Mouse (Mus musculus): ENCODE measurements around the gene Trim28. TPM values are rescaled to one million over a fixed set of nuclear protein-coding genes. Genes with fewer than 3 reads are reported as not detected.

Gene Trim28
- polyA plus RNA-seq, 1 experiment from 2014 or later = 526 TPM

DNA sequence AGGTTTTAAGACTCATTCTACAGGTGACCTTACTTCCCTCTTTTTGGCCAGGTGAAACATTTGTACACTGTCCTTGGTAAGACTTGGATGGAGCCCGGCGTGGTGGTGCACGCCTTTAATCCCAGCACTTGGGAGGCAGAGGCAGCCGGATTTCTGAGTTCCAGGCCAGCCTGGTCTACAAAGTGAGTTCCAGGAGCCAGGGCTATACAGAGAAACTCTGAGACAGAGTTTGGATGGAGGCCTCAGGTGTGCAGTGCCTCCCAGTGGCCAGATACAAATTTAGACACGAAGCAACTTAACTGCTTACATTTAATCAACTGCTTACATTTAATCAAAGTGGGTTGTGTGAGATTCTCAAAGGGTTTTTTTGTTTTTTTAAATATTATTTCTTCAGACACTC lies 32.2 kb downstream of the Trim28 start:
- WGBS = 78% methylated on average over 5 of the region's 5 CpGs
- Histone ChIP-seq H3K4me3 (ENCODE audit: low read depth, low read length) (no peak overlapping the region), H3K27ac (replicated peaks; ENCODE audit: low read depth, low read length) (no peak overlapping the region), H3K9me3 (replicated peaks; ENCODE audit: control insufficient read depth, low read length) (no peaks in the 10 kb centered on the region), H3K36me3 (replicated peaks; ENCODE audit: control insufficient read depth, insufficient read depth, low read depth, low read length) (peaks cover 46% of the 10 kb centered on the region), H3K4me1 (ENCODE audit: control insufficient read depth, insufficient read depth, low read length) (no peaks in the 10 kb centered on the region), H3K9ac (replicated peaks; ENCODE audit: low read length) (no peak overlapping the region), H3K4me2 (ENCODE audit: low read depth, low read length) (no peak overlapping the region), H3K27me3 (ENCODE audit: control insufficient read depth, insufficient read depth, low read length) (no peaks in the 10 kb centered on the region)
- DNase-seq (ENCODE audit: low spot score) = peak; percentile 35
- no peak for ATAC-seq (replicated peaks; ENCODE audit: insufficient number of reproducible peaks, low FRiP score, low TSS enrichment, low read depth)

DNA sequence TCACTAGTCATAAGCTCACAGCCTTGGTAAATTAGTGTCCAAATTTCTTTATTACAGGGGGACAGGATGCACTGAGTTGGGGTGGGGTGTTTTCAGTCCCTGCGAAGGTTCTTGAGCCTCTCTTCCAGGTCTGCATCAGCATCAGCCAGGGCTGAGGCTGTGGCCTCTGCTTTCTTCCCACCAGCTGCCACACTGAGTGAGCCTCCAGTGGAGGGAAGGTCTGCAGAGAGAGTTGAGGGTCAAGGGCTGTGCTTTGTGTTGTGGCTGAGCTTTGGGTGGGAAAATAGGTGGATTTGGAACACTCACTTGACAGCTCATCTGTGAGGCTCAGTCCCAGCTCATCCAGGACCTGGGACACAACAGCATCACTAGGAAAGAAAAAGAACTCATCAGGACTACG lies 33.1 kb downstream of the Trim28 start:
- no peaks in the 10 kb centered on the region for H3K9me3 ChIP-seq (replicated peaks; ENCODE audit: control insufficient read depth, low read length)
- no peak overlapping the region for H3K9ac ChIP-seq (replicated peaks; ENCODE audit: low read length)
- no peaks in the 10 kb centered on the region for H3K27me3 ChIP-seq (ENCODE audit: control insufficient read depth, insufficient read depth, low read length)
- no peak for DNase-seq (ENCODE audit: low spot score)
- H3K36me3 ChIP-seq (replicated peaks; ENCODE audit: control insufficient read depth, insufficient read depth, low read depth, low read length) = peaks cover 44% of the 10 kb centered on the region
- WGBS = 89% methylated on average over 2 of the region's 2 CpGs
- ATAC-seq (replicated peaks; ENCODE audit: insufficient number of reproducible peaks, low FRiP score, low TSS enrichment, low read depth) = no peak
- no peak overlapping the region for H3K4me3 ChIP-seq (ENCODE audit: low read depth, low read length)
- H3K4me1 ChIP-seq (ENCODE audit: control insufficient read depth, insufficient read depth, low read length) = no peaks in the 10 kb centered on the region
- H3K27ac ChIP-seq (replicated peaks; ENCODE audit: low read depth, low read length) = no peak overlapping the region
- H3K4me2 ChIP-seq (ENCODE audit: low read depth, low read length) = no peak overlapping the region

DNA sequence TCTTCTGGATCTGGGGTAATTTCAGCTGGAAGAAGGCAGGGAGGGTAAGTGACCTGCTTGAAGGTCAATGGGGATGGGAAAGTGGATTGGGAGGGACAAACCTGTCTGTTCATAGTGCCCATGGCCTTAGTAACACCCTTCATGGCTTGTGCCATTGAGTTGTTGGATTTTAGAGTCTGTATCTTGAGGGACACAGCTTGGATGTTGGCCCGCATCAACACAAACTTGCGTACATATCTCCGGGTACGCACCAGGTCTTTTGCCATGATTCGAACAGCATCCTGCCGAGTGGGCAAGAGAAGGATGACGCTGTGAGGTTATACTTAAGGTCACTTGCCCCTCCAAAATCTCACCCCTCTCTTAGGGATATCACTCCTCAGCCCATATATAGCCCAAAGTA lies 33.6 kb downstream of the Trim28 start:
- WGBS = 91% methylated on average over 7 of the region's 7 CpGs
- H3K27ac ChIP-seq (replicated peaks; ENCODE audit: low read depth, low read length) = no peak overlapping the region
- H3K4me3 ChIP-seq (ENCODE audit: low read depth, low read length) = no peak overlapping the region
- H3K9ac ChIP-seq (replicated peaks; ENCODE audit: low read length) = no peak overlapping the region
- ATAC-seq (replicated peaks; ENCODE audit: insufficient number of reproducible peaks, low FRiP score, low TSS enrichment, low read depth) = no peak
- no peaks in the 10 kb centered on the region for H3K27me3 ChIP-seq (ENCODE audit: control insufficient read depth, insufficient read depth, low read length)
- no peaks in the 10 kb centered on the region for H3K9me3 ChIP-seq (replicated peaks; ENCODE audit: control insufficient read depth, low read length)
- no peaks in the 10 kb centered on the region for H3K4me1 ChIP-seq (ENCODE audit: control insufficient read depth, insufficient read depth, low read length)
- peaks cover 38% of the 10 kb centered on the region for H3K36me3 ChIP-seq (replicated peaks; ENCODE audit: control insufficient read depth, insufficient read depth, low read depth, low read length)
- no peak overlapping the region for H3K4me2 ChIP-seq (ENCODE audit: low read depth, low read length)
- DNase-seq (ENCODE audit: low spot score) = no peak

DNA sequence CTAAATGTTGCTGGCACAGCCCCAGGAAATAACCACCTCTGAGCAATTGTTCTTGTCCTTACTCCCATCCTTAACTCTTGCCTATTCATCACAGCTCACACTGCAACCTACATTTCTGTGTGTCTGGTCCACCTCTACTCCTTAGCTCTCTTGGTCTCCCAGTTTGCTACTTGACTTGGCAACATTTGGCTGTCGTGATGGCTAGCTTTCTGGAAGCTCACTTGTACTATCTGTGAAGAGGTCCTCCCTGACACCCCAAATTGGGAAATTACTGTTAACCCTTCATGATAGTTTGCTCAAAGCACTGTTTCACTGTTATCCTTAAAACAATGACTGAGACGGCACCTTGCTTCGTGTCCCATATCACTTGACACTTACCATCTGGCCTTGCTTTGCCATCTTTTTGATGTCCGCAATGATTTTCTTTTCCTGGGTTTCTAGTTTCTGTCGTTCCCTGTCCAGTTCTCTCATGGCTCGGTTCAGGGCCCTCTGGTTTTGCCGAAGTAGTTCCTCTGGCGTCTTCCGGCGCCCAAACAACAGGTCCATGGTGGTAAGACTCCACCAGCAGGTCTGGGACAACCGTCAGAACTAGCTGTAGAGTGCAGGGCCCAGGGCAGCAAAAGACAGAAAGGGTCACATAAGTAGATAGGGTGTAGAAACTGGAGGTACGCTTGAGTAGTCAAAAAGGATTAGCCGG lies 34.7 kb downstream of the Trim28 start:
- 53% methylated on average over 13 of the region's 13 CpGs for whole genome bisulfite sequencing
- ATAC-seq (replicated peaks; ENCODE audit: insufficient number of reproducible peaks, low FRiP score, low TSS enrichment, low read depth) (no peak), DNase-seq (ENCODE audit: low spot score) (no peak)
- peak overlapping the region; percentile 78 for H3K9ac ChIP-seq (replicated peaks; ENCODE audit: low read length)
- H3K4me2 ChIP-seq (ENCODE audit: low read depth, low read length) = peak overlapping the region; percentile 75
- peaks cover 31% of the 10 kb centered on the region for H3K36me3 ChIP-seq (replicated peaks; ENCODE audit: control insufficient read depth, insufficient read depth, low read depth, low read length)
- H3K27me3 ChIP-seq (ENCODE audit: control insufficient read depth, insufficient read depth, low read length) = no peaks in the 10 kb centered on the region
- H3K4me1 ChIP-seq (ENCODE audit: control insufficient read depth, insufficient read depth, low read length) = no peaks in the 10 kb centered on the region; the same call in 1 of the 2 replicates
- H3K27ac ChIP-seq (replicated peaks; ENCODE audit: low read depth, low read length) = no peak overlapping the region
- H3K4me3 ChIP-seq (ENCODE audit: low read depth, low read length) = peak overlapping the region; percentile 58
- H3K9me3 ChIP-seq (replicated peaks; ENCODE audit: control insufficient read depth, low read length) = no peaks in the 10 kb centered on the region

DNA sequence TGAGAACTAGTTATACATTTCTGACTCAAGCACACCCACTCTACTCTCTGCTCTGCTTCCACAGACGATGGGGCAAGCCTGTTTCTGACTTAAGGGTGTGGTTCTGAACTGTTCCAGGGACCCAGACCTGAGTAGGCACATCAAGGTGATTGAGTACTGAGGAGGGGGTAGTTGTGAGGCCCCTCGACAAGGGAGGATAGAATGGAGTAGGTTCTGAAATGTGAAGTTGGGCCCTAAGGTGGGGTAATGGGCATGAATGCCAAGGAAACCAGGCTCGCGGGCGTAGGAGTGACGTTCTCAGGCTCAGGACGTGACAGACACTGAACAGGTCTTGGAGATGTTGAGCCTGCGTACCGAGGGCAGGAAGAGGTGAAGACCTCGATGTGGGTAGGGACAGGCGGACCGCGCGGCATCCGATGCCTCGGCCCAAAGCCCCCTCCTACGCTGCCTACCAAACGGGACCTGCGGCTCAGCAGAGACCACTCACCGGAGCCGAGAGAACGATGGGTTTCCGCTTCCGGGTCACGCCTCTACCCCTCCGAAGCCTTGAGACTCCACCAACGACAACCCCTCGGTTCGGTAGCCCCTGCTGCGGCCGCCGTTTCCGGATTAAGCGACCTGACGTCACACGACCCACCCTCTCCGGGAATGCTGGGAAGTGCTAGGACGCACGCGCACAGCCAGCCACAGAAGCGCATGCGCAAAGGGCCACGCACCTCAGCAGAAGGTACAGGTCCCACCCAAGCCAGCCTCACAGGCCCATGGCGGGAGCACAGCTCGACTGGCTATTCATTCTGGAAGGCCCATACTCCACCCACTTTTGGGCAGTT lies 35.4 kb downstream of the Trim28 start, which contains the start of gene Chmp2a:
Chmp2a (minus strand) TSS at position 660 of the 830 bp plus-strand sequence.
- peaks cover 3% of the 10 kb centered on the region for H3K4me1 ChIP-seq (ENCODE audit: control insufficient read depth, insufficient read depth, low read length)
- WGBS = under 1% methylated on average over 45 of the region's 45 CpGs
- ATAC-seq (replicated peaks; ENCODE audit: insufficient number of reproducible peaks, low FRiP score, low TSS enrichment, low read depth) = peak; percentile 74

DNA sequence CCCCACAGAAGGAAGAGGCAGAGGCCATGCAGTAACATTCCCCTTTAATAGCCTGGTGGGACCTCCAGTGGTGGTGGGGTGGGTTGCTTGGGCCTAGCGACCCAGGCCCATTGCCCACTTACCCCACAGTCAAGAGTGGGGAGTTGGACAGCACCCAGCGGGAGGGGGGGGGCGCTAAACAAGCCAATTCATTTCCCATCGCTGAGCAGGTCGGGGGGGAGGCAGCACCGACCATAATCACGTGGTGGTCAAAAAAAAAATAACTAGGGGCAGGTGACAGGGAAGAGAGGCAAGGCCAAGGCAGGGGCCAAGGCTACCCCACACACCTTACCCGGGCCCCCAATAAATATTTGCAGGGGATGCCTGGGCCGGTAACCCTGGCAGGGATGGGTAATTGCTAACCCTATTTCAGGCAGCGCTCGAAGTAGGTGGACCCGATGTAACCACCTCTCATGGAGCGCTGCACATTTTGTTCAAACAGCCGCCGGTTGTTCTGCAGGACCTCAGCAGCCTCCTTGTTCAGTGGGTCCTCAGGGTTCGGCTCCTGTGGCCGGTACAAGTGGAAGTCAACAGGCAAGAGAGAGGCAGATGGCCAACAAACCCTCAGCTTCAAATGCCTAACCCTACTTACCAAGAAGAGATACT lies 36.4 kb downstream of the Trim28 start:
- ATAC-seq (replicated peaks; ENCODE audit: insufficient number of reproducible peaks, low FRiP score, low TSS enrichment, low read depth) (peak; percentile 1; the same call in 1 of the 2 replicates), DNase-seq (ENCODE audit: low spot score) (no peak)
- Histone ChIP-seq H3K4me2 (ENCODE audit: low read depth, low read length) (no peak overlapping the region), H3K4me3 (ENCODE audit: low read depth, low read length) (no peak overlapping the region), H3K27me3 (ENCODE audit: control insufficient read depth, insufficient read depth, low read length) (no peaks in the 10 kb centered on the region), H3K27ac (replicated peaks; ENCODE audit: low read depth, low read length) (no peak overlapping the region), H3K9ac (replicated peaks; ENCODE audit: low read length) (no peak overlapping the region), H3K4me1 (ENCODE audit: control insufficient read depth, insufficient read depth, low read length) (peaks cover 3% of the 10 kb centered on the region), H3K36me3 (replicated peaks; ENCODE audit: control insufficient read depth, insufficient read depth, low read depth, low read length) (peaks cover 14% of the 10 kb centered on the region), H3K9me3 (replicated peaks; ENCODE audit: control insufficient read depth, low read length) (no peaks in the 10 kb centered on the region)
- 91% methylated on average over 17 of the region's 17 CpGs for WGBS

More for the DNA sequence above, 35.4 kb downstream of the Trim28 start, which contains the start of gene Chmp2a:
- Histone ChIP-seq H3K9ac (replicated peaks; ENCODE audit: low read length) (peak within 1 kb of the TSS; percentile 78), H3K4me3 (ENCODE audit: low read depth, low read length) (peak within 1 kb of the TSS; percentile 58), H3K36me3 (replicated peaks; ENCODE audit: control insufficient read depth, insufficient read depth, low read depth, low read length) (peaks cover 23% of the 10 kb centered on the region), H3K9me3 (replicated peaks; ENCODE audit: control insufficient read depth, low read length) (no peaks in the 10 kb centered on the region), H3K27ac (replicated peaks; ENCODE audit: low read depth, low read length) (peak within 1 kb of the TSS; percentile 78; the same call in 1 of the 2 replicates), H3K4me2 (ENCODE audit: low read depth, low read length) (peak within 1 kb of the TSS; percentile 75), H3K27me3 (ENCODE audit: control insufficient read depth, insufficient read depth, low read length) (no peaks in the 10 kb centered on the region)
- peak; percentile 97 for DNase-seq (ENCODE audit: low spot score)

DNA sequence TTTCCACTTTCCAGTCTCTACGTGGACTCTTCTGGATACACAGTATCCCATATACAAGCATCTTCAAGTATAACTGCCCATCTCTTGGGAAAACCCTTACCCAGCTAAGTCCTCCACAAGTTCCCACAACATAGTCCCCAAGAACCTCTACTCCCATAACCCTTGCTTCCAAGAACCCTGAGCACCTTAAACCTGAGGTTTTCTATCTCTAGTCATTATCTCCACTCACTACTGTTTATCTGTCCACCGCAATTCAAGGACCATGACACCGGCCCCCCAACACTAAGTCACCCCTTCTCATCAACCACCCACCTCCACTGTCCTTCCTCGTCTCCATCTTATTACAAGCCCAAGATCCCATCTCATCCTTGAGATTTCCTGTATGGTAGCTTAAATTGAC lies 37.9 kb downstream of the Trim28 start:
- whole genome bisulfite sequencing = 51% methylated on average over 4 of the region's 4 CpGs
- H3K27ac ChIP-seq (replicated peaks; ENCODE audit: low read depth, low read length) = no peak overlapping the region
- peaks cover 3% of the 10 kb centered on the region for H3K4me1 ChIP-seq (ENCODE audit: control insufficient read depth, insufficient read depth, low read length)

More for the DNA sequence above, 37.9 kb downstream of the Trim28 start:
- Histone ChIP-seq H3K4me3 (ENCODE audit: low read depth, low read length) (peak overlapping the region; percentile 79), H3K9me3 (replicated peaks; ENCODE audit: control insufficient read depth, low read length) (no peaks in the 10 kb centered on the region), H3K4me2 (ENCODE audit: low read depth, low read length) (peak overlapping the region; percentile 67), H3K27me3 (ENCODE audit: control insufficient read depth, insufficient read depth, low read length) (0 out of 2 replicates have a peak, but pooled peaks cover 4% of the 10 kb centered on the region), H3K9ac (replicated peaks; ENCODE audit: low read length) (peak overlapping the region; percentile 97), H3K36me3 (replicated peaks; ENCODE audit: control insufficient read depth, insufficient read depth, low read depth, low read length) (peaks cover 5% of the 10 kb centered on the region; the same call in 1 of the 2 replicates)
- no peak for ATAC-seq (replicated peaks; ENCODE audit: insufficient number of reproducible peaks, low FRiP score, low TSS enrichment, low read depth)
- no peak for DNase-seq (ENCODE audit: low spot score)

Measured in embryonic facial prominence, embryonic 11.5 days (tissue).